Mouse (Mus musculus) heart, postnatal 0 days (tissue): ENCODE data around the gene Car2.

Experiments
- CTCF ChIP-seq: IDR thresholded peaks from 2 replicates; pipeline ENCODE4 v1.5.1; 2016; ENCODE audit warnings: antibody characterized with exemption, control low read depth, low read depth
- EP300 ChIP-seq: IDR thresholded peaks from 2 replicates; pipeline ENCODE4 v1.6.1; 2016; ENCODE audit warnings: antibody characterized with exemption, low read depth

GRCm38 (mm10) chr3:14861165-14861564 is 24.9 kb upstream of the Car2 start:
- TF ChIP-seq CTCF (no peak), EP300 (no peak)
